Mouse (Mus musculus) ovary, postnatal 10 days (tissue): ENCODE data around the gene Cd37.

Experiments used
- DNase-seq: peaks from one replicate; pipeline ENCODE4 v3.0.0; 2022; ENCODE audit warnings: low spot score

The Cd37 gene

GRCm38 (mm10) chr7:45202654-45203053, 36.3 kb downstream of the Cd37 start:
- DNase-seq, result no peak

DNA sequence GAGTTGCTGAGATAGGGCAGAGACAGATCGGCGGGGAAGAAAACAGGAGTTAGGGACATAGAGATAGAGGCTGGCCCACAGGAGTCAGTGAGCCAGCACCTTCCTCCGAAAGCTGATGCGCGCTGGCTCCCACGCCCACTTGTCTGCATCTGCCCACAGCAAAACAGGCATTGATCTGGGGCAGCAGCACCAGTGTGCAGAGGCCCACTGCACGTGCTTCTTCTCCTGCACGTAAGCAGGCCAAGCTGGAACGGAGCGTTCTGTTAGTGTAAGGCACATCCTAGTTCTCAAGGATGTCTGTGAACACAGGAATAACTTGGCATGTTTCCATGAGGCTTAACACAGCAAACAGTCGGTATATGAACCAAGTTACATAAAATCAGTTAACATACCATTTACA, 40.0 kb downstream of the Cd37 start:
- DNase-seq, result no peak

- no peak for DNase-seq
Measured at GRCm38 (mm10) chr7:45198435-45198834, 40.5 kb downstream of the Cd37 start.

DNA sequence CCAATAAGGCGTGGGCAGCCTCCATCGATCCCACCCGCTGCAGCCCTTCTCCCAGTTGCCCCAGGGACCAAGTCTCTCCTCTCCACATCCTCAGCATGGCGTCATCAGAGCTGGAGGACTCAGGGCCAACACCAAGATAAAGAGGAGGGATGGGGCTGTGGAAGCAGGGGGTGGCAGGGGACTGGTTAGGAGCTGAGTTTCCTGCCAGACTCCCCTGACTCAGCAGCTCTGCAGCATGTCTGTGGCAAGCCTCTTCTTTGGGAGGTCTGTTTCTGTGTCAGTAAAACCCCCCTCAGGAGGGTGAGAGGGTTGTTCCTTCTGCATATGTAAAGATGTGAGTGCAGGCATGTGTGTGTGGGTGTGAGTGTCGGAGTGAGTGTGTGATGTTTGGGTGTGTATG, 41.9 kb downstream of the Cd37 start:
- DNase-seq, result no peak

GRCm38 (mm10) chr7:45196176-45196535, 42.8 kb downstream of the Cd37 start:
- DNase-seq, result no peak

- DNase-seq, result no peak
Measured at GRCm38 (mm10) chr7:45195341-45196175, 43.4 kb downstream of the Cd37 start.

- no peak for DNase-seq
Measured at GRCm38 (mm10) chr7:45193871-45194785, 44.8 kb downstream of the Cd37 start.

DNA sequence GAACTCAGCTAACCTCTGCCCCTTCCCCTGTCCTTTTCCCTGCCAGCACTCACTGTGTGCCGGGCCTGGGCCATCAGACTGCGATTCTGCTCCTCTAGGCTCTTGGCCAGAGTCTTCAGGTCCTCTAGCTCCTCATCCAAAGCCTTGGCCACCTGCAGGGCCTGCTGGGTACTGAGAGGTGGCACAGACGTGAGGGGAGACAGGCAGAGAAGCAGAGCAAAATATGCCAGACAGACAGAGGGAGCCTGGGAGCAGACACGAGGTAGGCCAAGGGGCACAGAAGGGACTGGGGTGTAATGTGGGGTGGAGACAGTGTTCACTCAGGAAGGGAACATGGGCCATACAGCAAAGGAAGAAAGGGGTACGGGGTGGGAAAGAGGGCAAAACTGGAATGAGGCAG, 45.5 kb downstream of the Cd37 start:
- no peak for DNase-seq

GRCm38 (mm10) chr7:45192585-45193310, 46.2 kb downstream of the Cd37 start:
- no peak for DNase-seq

DNA sequence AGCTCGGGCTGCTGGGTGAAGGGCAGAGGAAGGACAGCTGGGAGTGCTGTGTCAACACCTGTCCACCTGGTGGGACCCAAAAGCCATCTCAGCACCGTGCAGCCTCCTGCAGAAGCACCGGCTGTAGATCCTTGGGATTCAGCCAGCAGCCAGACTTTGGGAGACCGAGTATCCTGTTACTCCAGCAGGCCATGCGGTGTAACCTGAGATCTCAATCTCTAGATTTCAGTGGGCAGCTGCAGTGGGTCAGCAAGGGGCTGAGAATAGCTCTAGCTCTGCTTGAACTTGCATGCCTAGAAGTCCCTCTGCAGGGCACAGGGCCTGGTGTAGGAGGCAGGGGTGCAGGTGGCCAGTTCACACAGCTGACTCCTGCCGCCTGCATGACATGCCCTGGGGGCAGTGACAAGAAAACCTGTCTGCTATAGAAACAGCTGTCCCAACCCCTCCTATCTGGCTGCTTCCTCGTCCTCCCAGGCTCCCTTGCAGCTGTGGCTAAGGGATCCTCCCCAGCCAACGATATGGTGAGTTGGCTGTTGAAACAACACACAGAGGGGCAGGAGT, 47.0 kb downstream of the Cd37 start:
- DNase-seq, result no peak

DNA sequence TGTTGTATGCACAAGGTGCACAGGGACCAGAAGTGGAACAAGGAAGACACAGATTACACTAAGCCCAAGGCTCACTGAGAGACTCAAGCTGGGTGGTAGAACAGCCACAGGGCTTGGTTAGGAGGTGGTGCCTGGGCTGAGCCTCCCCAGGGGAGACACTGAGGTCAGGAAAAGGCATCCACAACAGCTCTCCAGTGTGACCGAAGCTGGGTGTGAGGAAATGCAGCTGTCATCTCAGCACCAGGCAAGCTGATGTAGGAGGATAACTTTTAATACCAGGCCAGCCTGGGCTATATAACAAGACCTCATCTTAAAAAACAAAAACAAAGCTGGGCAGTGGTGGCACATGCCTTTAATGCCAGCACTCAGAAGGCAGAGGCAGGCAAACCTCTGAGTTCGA, 47.8 kb downstream of the Cd37 start:
- no peak for DNase-seq

DNA sequence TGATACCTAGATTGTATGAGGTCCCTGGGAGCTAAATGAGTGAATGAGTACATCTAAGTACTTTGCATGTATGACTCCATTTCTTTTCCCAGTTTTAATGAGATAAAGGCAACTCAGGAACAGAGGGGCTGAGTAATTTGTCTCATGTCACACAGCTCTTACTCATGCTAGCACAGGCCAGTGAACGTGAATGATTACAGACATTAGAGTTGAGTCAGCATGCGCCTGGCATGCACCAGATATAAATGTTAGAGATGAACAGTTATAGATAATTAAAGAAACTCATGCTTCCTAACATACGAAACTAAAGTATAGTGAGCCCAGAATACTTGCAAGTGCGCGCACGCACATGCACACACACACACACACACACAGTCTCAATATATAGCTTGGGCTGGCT, 48.7 kb downstream of the Cd37 start:
- DNase-seq, result no peak

GRCm38 (mm10) chr7:45189600-45189999, 49.3 kb downstream of the Cd37 start:
- no peak for DNase-seq

DNA sequence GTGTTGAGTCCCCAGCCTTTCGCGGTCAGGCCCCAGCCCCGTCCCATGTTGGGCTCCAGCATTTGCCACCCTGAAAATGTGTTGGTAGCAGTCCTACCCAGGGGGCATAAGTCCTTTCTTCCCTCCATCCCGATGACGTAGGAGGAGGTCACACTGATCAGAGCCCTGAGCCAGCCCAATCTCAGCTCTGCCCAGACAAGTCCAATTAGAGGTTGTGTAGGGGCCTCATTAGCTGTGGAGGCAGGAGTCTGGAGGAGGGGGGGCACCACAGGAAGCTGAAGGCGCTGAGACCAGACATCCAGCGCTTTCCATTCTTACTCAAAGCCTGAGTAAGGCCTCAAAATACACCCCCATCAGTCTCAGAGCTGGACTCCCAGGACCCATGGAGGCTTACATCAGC, 53.0 kb downstream of the Cd37 start:
- DNase-seq, result no peak

GRCm38 (mm10) chr7:45183672-45184071, 55.2 kb downstream of the Cd37 start:
- no peak for DNase-seq
